Mouse (Mus musculus): Measurements from ENCODE around the gene Exoc3l4.

Exoc3l4 gene

GRCm38 (mm10) chr12:111376826-111377331 is 39.9 kb upstream of the Exoc3l4 start:
- no peaks in the 10 kb centered on the region for H3K36me3 ChIP-seq (ENCODE audit: insufficient read depth, low read length)
- peak overlapping the region; percentile 94 for H3K4me3 ChIP-seq (replicated peaks; ENCODE audit: low read length)
- no peaks in the 10 kb centered on the region for H3K9me3 ChIP-seq (ENCODE audit: low read length)
- peaks cover 15% of the 10 kb centered on the region for H3K27me3 ChIP-seq (ENCODE audit: insufficient read depth, low read length)
- peaks cover 50% of the 10 kb centered on the region for H3K4me1 ChIP-seq (replicated peaks; ENCODE audit: low read depth, low read length)
- TF ChIP-seq NANOG (IDR thresholded peaks at IDR 0.05; ENCODE audit: borderline replicate concordance, low read length) (no peak), CTCF (conservative IDR thresholded peaks at IDR 0.05; ENCODE audit: low read length) (no peak), POU5F1 (IDR thresholded peaks at IDR 0.05; ENCODE audit: borderline replicate concordance, low read length) (no peak)

- no peaks in the 10 kb centered on the region for H3K9me3 ChIP-seq (ENCODE audit: low read length)
- H3K27me3 ChIP-seq (ENCODE audit: insufficient read depth, low read length) = peaks cover 15% of the 10 kb centered on the region
- TF ChIP-seq CTCF (conservative IDR thresholded peaks at IDR 0.05; ENCODE audit: low read length) (no peak), POU5F1 (IDR thresholded peaks at IDR 0.05; ENCODE audit: borderline replicate concordance, low read length) (no peak), NANOG (IDR thresholded peaks at IDR 0.05; ENCODE audit: borderline replicate concordance, low read length) (no peak)
- no peaks in the 10 kb centered on the region for H3K36me3 ChIP-seq (ENCODE audit: insufficient read depth, low read length)
- H3K4me1 ChIP-seq (replicated peaks; ENCODE audit: low read depth, low read length) = peaks cover 44% of the 10 kb centered on the region
- peak within 1 kb of the TSS; percentile 94 for H3K4me3 ChIP-seq (replicated peaks; ENCODE audit: low read length)
Measured at GRCm38 (mm10) chr12:111377376-111377973, 39.3 kb upstream of the Exoc3l4 start, which contains the start of gene Cdc42bpb. Gene Cdc42bpb, minus strand, starts transcription at chr12:111377718.

- Histone ChIP-seq H3K4me3 (replicated peaks; ENCODE audit: low read length) (peak overlapping the region; percentile 94), H3K36me3 (ENCODE audit: insufficient read depth, low read length) (no peaks in the 10 kb centered on the region), H3K4me1 (replicated peaks; ENCODE audit: low read depth, low read length) (peaks cover 39% of the 10 kb centered on the region), H3K27me3 (ENCODE audit: insufficient read depth, low read length) (peaks cover 18% of the 10 kb centered on the region), H3K9me3 (ENCODE audit: low read length) (no peaks in the 10 kb centered on the region)
- TF ChIP-seq CTCF (conservative IDR thresholded peaks at IDR 0.05; ENCODE audit: low read length) = no peak
- no peak for TF ChIP-seq NANOG (IDR thresholded peaks at IDR 0.05; ENCODE audit: borderline replicate concordance, low read length)
- TF ChIP-seq POU5F1 (IDR thresholded peaks at IDR 0.05; ENCODE audit: borderline replicate concordance, low read length) = no peak
Measured at GRCm38 (mm10) chr12:111377986-111378490, 38.8 kb upstream of the Exoc3l4 start.

- Histone ChIP-seq H3K9me3 (ENCODE audit: low read length) (no peaks in the 10 kb centered on the region), H3K4me3 (replicated peaks; ENCODE audit: low read length) (peak overlapping the region; percentile 94), H3K4me1 (replicated peaks; ENCODE audit: low read depth, low read length) (peaks cover 32% of the 10 kb centered on the region), H3K27me3 (ENCODE audit: insufficient read depth, low read length) (peaks cover 22% of the 10 kb centered on the region), H3K36me3 (ENCODE audit: insufficient read depth, low read length) (no peaks in the 10 kb centered on the region)
- TF ChIP-seq POU5F1 (IDR thresholded peaks at IDR 0.05; ENCODE audit: borderline replicate concordance, low read length) (no peak), NANOG (IDR thresholded peaks at IDR 0.05; ENCODE audit: borderline replicate concordance, low read length) (no peak), CTCF (conservative IDR thresholded peaks at IDR 0.05; ENCODE audit: low read length) (no peak)
Measured at GRCm38 (mm10) chr12:111378812-111379211, 38.0 kb upstream of the Exoc3l4 start.

- no peaks in the 10 kb centered on the region for H3K36me3 ChIP-seq (ENCODE audit: insufficient read depth, low read length)
- peaks cover 11% of the 10 kb centered on the region; the same call in 1 of the 2 replicates for H3K27me3 ChIP-seq (ENCODE audit: insufficient read depth, low read length)
- H3K4me1 ChIP-seq (replicated peaks; ENCODE audit: low read depth, low read length) = no peaks in the 10 kb centered on the region
- TF ChIP-seq NANOG (IDR thresholded peaks at IDR 0.05; ENCODE audit: borderline replicate concordance, low read length) (no peak), CTCF (conservative IDR thresholded peaks at IDR 0.05; ENCODE audit: low read length) (no peak), POU5F1 (IDR thresholded peaks at IDR 0.05; ENCODE audit: borderline replicate concordance, low read length) (no peak)
- peaks cover 22% of the 10 kb centered on the region for H3K9me3 ChIP-seq (ENCODE audit: low read length)
- no peak overlapping the region for H3K4me3 ChIP-seq (replicated peaks; ENCODE audit: low read length)
Measured at GRCm38 (mm10) chr12:111385883-111386641, 30.8 kb upstream of the Exoc3l4 start.

GRCm38 (mm10) chr12:111386642-111387120 is 30.1 kb upstream of the Exoc3l4 start:
- no peaks in the 10 kb centered on the region for H3K36me3 ChIP-seq (ENCODE audit: insufficient read depth, low read length)
- peaks cover 8% of the 10 kb centered on the region; the same call in 1 of the 2 replicates for H3K27me3 ChIP-seq (ENCODE audit: insufficient read depth, low read length)
- TF ChIP-seq CTCF (conservative IDR thresholded peaks at IDR 0.05; ENCODE audit: low read length) (no peak), POU5F1 (IDR thresholded peaks at IDR 0.05; ENCODE audit: borderline replicate concordance, low read length) (no peak), NANOG (IDR thresholded peaks at IDR 0.05; ENCODE audit: borderline replicate concordance, low read length) (no peak)
- no peaks in the 10 kb centered on the region for H3K4me1 ChIP-seq (replicated peaks; ENCODE audit: low read depth, low read length)
- H3K9me3 ChIP-seq (ENCODE audit: low read length) = peaks cover 22% of the 10 kb centered on the region
- no peak overlapping the region for H3K4me3 ChIP-seq (replicated peaks; ENCODE audit: low read length)

- no peaks in the 10 kb centered on the region for H3K36me3 ChIP-seq (ENCODE audit: insufficient read depth, low read length)
- peaks cover 22% of the 10 kb centered on the region for H3K9me3 ChIP-seq (ENCODE audit: low read length)
- H3K4me3 ChIP-seq (replicated peaks; ENCODE audit: low read length) = no peak overlapping the region
- TF ChIP-seq POU5F1 (IDR thresholded peaks at IDR 0.05; ENCODE audit: borderline replicate concordance, low read length) (no peak), CTCF (conservative IDR thresholded peaks at IDR 0.05; ENCODE audit: low read length) (no peak), NANOG (IDR thresholded peaks at IDR 0.05; ENCODE audit: borderline replicate concordance, low read length) (no peak)
- H3K4me1 ChIP-seq (replicated peaks; ENCODE audit: low read depth, low read length) = no peaks in the 10 kb centered on the region
- peaks cover 8% of the 10 kb centered on the region; the same call in 1 of the 2 replicates for H3K27me3 ChIP-seq (ENCODE audit: insufficient read depth, low read length)
Measured at GRCm38 (mm10) chr12:111387146-111387545, 29.7 kb upstream of the Exoc3l4 start.

- H3K4me1 ChIP-seq (replicated peaks; ENCODE audit: low read depth, low read length) = peaks cover 9% of the 10 kb centered on the region
- H3K9me3 ChIP-seq (ENCODE audit: low read length) = peaks cover 23% of the 10 kb centered on the region
- H3K27me3 ChIP-seq (ENCODE audit: insufficient read depth, low read length) = peaks cover 35% of the 10 kb centered on the region
- H3K36me3 ChIP-seq (ENCODE audit: insufficient read depth, low read length) = no peaks in the 10 kb centered on the region
- no peak overlapping the region for H3K4me3 ChIP-seq (replicated peaks; ENCODE audit: low read length)
- TF ChIP-seq POU5F1 (IDR thresholded peaks at IDR 0.05; ENCODE audit: borderline replicate concordance, low read length) (no peak), NANOG (IDR thresholded peaks at IDR 0.05; ENCODE audit: borderline replicate concordance, low read length) (no peak), CTCF (conservative IDR thresholded peaks at IDR 0.05; ENCODE audit: low read length) (no peak)
Measured at GRCm38 (mm10) chr12:111394008-111394407, 22.8 kb upstream of the Exoc3l4 start.

All from E14TG2a.4 (cell line).